Comparison of ENCODE assay signal across 10 mouse cellular contexts in the genomic region with DNA sequence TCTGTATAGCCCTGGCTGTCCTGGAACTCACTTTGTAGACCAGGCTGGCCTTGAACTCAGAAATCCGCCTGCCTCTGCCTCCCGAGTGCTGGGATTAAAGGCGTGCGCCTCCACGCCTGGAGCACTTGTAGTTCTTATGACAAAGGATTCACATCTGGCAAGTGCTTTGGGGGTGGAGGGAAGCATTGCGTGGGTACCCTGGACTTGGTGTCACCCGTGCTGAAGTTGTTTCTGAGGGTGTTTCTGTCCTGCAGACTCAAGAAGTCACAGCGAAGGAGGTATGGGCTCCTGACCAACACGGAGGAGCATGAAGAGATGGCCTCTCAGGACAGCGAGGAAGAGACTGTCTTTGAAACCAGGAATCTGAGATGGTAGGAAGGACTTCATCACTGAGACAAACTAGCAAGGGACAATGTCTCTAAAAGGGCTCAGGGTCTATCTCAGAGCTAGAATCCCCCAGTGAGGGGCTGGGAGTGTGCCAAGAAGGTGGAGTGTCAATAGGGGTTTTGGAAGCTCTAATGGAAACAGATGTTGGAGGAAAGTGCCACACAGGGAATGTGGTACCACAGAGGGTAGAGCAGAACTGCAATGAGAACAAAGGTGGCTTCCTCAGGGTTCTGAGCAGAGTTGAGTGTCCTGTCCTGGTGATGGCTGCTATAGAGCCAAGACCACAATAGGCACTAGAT. TPM values are rescaled to one million over a fixed set of nuclear protein-coding genes. Genes with fewer than 3 reads are reported as not detected.
A peak's percentile ranks its signal among the peaks of the same experiment; 100 is the strongest.
DNase-seq lines count a peak whose midpoint lies in the region; ATAC-seq and TF ChIP-seq lines count a peak whose summit lies in the region.
"Had no signal": no experiment of that assay in that cellular context is flagged by ENCODE, and none has a peak within 500 bp of the region (broad histone marks: within the 10 kb centered on the region; RNA-seq: fewer than 3 reads in every experiment).

No protein-coding gene starts in this region.

- ATAC-seq in hindbrain, embryonic 13.5 days (ENCODE audit: low FRiP score) = no peak
- no peak for ATAC-seq in hindbrain, embryonic 16.5 days
- ATAC-seq in megakaryocyte, adult 5-6 weeks (ENCODE audit: poor library complexity, severe bottlenecking) = no peak
- ATAC-seq in liver, embryonic 14.5 days (ENCODE audit: insufficient read depth) = no peak
- no peak for ATAC-seq in kidney, embryonic 16.5 days (ENCODE audit: low FRiP score, low TSS enrichment)

- H3K27me3 ChIP-seq in hindbrain, embryonic 13.5 days = no peaks in the 10 kb centered on the region
- no peaks in the 10 kb centered on the region for H3K27me3 ChIP-seq in hindbrain, embryonic 16.5 days (replicated peaks; ENCODE audit: control insufficient read depth, insufficient read depth, low read length)
- H3K27me3 ChIP-seq in megakaryocyte, embryonic 14.5 days (replicated peaks) = peaks cover 24% of the 10 kb centered on the region
- H3K27me3 ChIP-seq in liver, embryonic 14.5 days (ENCODE audit: control insufficient read depth, insufficient read depth, low read length) = peaks cover 8% of the 10 kb centered on the region
- H3K27me3 ChIP-seq in kidney, embryonic 16.5 days (ENCODE audit: insufficient read depth, low read length) = no peaks in the 10 kb centered on the region
- H3K27me3 ChIP-seq: limb, embryonic 12.5 days had no signal

- peak; percentile 62 for DNase-seq in cerebellum, adult 11-12 months
- DNase-seq in cerebellum, postnatal 10 days = no peak
- DNase-seq in liver, embryonic 14.5 days (ENCODE audit: low read depth in 3 of 3, low spot score in 3 of 3) = no peak
- DNase-seq: lung, postnatal 14 days had no signal

- TF ChIP-seq CTCF in liver, embryonic 14.5 days (IDR thresholded peaks at IDR 0.05; ENCODE audit: low read depth) = no peak

- H3K36me3 ChIP-seq in hindbrain, embryonic 13.5 days = peaks cover 33% of the 10 kb centered on the region
- peaks cover 25% of the 10 kb centered on the region for H3K36me3 ChIP-seq in hindbrain, embryonic 16.5 days (ENCODE audit: control insufficient read depth, insufficient read depth, low read length)
- H3K36me3 ChIP-seq in megakaryocyte, embryonic 14.5 days (replicated peaks; ENCODE audit: low read length) = peaks cover 39% of the 10 kb centered on the region
- peaks cover 19% of the 10 kb centered on the region for H3K36me3 ChIP-seq in liver, embryonic 14.5 days (replicated peaks; ENCODE audit: control insufficient read depth, insufficient read depth, low read depth)
- H3K36me3 ChIP-seq in kidney, embryonic 16.5 days (ENCODE audit: insufficient read depth, low read length) = peaks cover 26% of the 10 kb centered on the region

- no peaks in the 10 kb centered on the region for H3K9me3 ChIP-seq in hindbrain, embryonic 13.5 days
- H3K9me3 ChIP-seq in hindbrain, embryonic 16.5 days (ENCODE audit: control insufficient read depth, low read length) = no peaks in the 10 kb centered on the region
- no peaks in the 10 kb centered on the region for H3K9me3 ChIP-seq in megakaryocyte, embryonic 14.5 days
- H3K9me3 ChIP-seq in liver, embryonic 14.5 days (ENCODE audit: control insufficient read depth, low read length) = no peaks in the 10 kb centered on the region; the same call in 1 of the 2 replicates
- no peaks in the 10 kb centered on the region for H3K9me3 ChIP-seq in kidney, embryonic 16.5 days (ENCODE audit: low read length)
- H3K9me3 ChIP-seq: limb, embryonic 12.5 days had no signal

- H3K4me3 ChIP-seq in hindbrain, embryonic 13.5 days = no peak overlapping the region
- H3K4me3 ChIP-seq in hindbrain, embryonic 16.5 days (ENCODE audit: low read length) = no peak overlapping the region
- H3K4me3 ChIP-seq in megakaryocyte, embryonic 14.5 days (replicated peaks) = peak overlapping the region; percentile 31
- H3K4me3 ChIP-seq in liver, embryonic 14.5 days (ENCODE audit: insufficient read depth in 1 of 2, low read depth in 2 of 2, low read length in 2 of 2) = no peak overlapping the region
- H3K4me3 ChIP-seq in kidney, embryonic 16.5 days (ENCODE audit: low read length) = no peak overlapping the region

- 88% methylated on average over 10 of the region's 10 CpGs for WGBS in hindbrain, embryonic 13.5 days
- WGBS in hindbrain, embryonic 16.5 days = 88% methylated on average over 10 of the region's 10 CpGs
- WGBS in liver, embryonic 14.5 days (ENCODE audit: insufficient replicate concordance) = 80% methylated on average over 10 of the region's 10 CpGs
- 89% methylated on average over 10 of the region's 10 CpGs for WGBS in kidney, embryonic 16.5 days

- peaks cover 60% of the 10 kb centered on the region for H3K4me1 ChIP-seq in hindbrain, embryonic 13.5 days (replicated peaks)
- H3K4me1 ChIP-seq in hindbrain, embryonic 16.5 days (ENCODE audit: control insufficient read depth, insufficient read depth, low read depth, low read length) = peaks cover 27% of the 10 kb centered on the region
- H3K4me1 ChIP-seq in megakaryocyte, embryonic 14.5 days = peaks cover 67% of the 10 kb centered on the region
- peaks cover 5 to 7% of the 10 kb centered on the region in 2 experiments; a peak in 3 of 4 replicates for H3K4me1 ChIP-seq in liver, embryonic 14.5 days (replicated peaks; ENCODE audit: control insufficient read depth in 2 of 2, insufficient read depth in 2 of 2, low read length in 1 of 2)
- peaks cover 27% of the 10 kb centered on the region for H3K4me1 ChIP-seq in kidney, embryonic 16.5 days (ENCODE audit: insufficient read depth, low read length)

- no peak overlapping the region for H3K4me2 ChIP-seq in hindbrain, embryonic 13.5 days
- H3K4me2 ChIP-seq in hindbrain, embryonic 16.5 days (ENCODE audit: low read length) = no peak overlapping the region
- H3K4me2 ChIP-seq in liver, embryonic 14.5 days (ENCODE audit: low read depth) = peak overlapping the region; percentile 82; the same call in 1 of the 2 replicates
- H3K4me2 ChIP-seq in kidney, embryonic 16.5 days (replicated peaks; ENCODE audit: low read depth, low read length) = no peak overlapping the region

- H3K27ac ChIP-seq in hindbrain, embryonic 13.5 days = 0 out of 2 replicates have a peak overlapping the region, but pooled peaks have one; percentile 5
- H3K27ac ChIP-seq in hindbrain, embryonic 16.5 days (ENCODE audit: low read depth, low read length) = no peak overlapping the region
- no peak overlapping the region for H3K27ac ChIP-seq in liver, embryonic 14.5 days
- H3K27ac ChIP-seq in kidney, embryonic 16.5 days (ENCODE audit: low read length) = no peak overlapping the region

- TF ChIP-seq EP300 in liver, embryonic 14.5 days (IDR thresholded peaks at IDR 0.05; ENCODE audit: low read depth) = no peak

- H3K9ac ChIP-seq in hindbrain, embryonic 13.5 days = peak overlapping the region; percentile 43; the same call in 1 of the 2 replicates
- H3K9ac ChIP-seq in hindbrain, embryonic 16.5 days (ENCODE audit: low read depth, low read length) = no peak overlapping the region
- no peak overlapping the region for H3K9ac ChIP-seq in liver, embryonic 14.5 days (replicated peaks)
- no peak overlapping the region for H3K9ac ChIP-seq in kidney, embryonic 16.5 days (replicated peaks; ENCODE audit: low read length)
- H3K9ac ChIP-seq: limb, embryonic 12.5 days had no signal

RNA-seq across cellular contexts. Expression of gene 1600002K03Rik, which starts 1.4 kb away (rescaled TPM):
- polyA plus RNA-seq in hindbrain, embryonic 13.5 days (2015; fragmentation: Nextera tagmentation; extraction: Ambion mirVana) = 11.9 and 14.1 TPM in 2 replicates
- 9.4 and 10.1 TPM in 2 replicates for polyA plus RNA-seq in hindbrain, embryonic 16.5 days (2015; fragmentation: Nextera tagmentation; extraction: Ambion mirVana)
- 3.0 and 7.7 TPM in 2 replicates for polyA plus RNA-seq in megakaryocyte, embryonic 14.5 days (2012; ENCODE audit: insufficient read depth, low replicate concordance)
- total RNA-seq in megakaryocyte, adult 5-6 weeks (2015) = 19.3 and 21.0 TPM in 2 replicates
- 18.8 and 20.9 TPM in 2 replicates for total RNA-seq in megakaryocyte, adult 5-6 weeks (2017)
- 6.8 and 6.9 TPM in 2 replicates for polyA plus RNA-seq in liver, embryonic 14.5 days (2012; rRNA removed)
- polyA plus RNA-seq in liver, embryonic 14.5 days (2014; fragmentation: Nextera tagmentation; extraction: Ambion mirVana) = 10.6 and 13.2 TPM in 2 replicates
- polyA plus RNA-seq in kidney, embryonic 16.5 days (2015; fragmentation: Nextera tagmentation; extraction: Ambion mirVana) = 15.2 and 15.3 TPM in 2 replicates

RNA-seq across cellular contexts. Expression of gene Efna2, which starts 5.2 kb away (rescaled TPM):
- 18.8 and 21.4 TPM in 2 replicates for polyA plus RNA-seq in hindbrain, embryonic 13.5 days (2015; fragmentation: Nextera tagmentation; extraction: Ambion mirVana)
- 21.5 and 22.7 TPM in 2 replicates for polyA plus RNA-seq in hindbrain, embryonic 16.5 days (2015; fragmentation: Nextera tagmentation; extraction: Ambion mirVana)
- 0.79 and 1.6 TPM in 2 replicates for polyA plus RNA-seq in megakaryocyte, embryonic 14.5 days (2012; ENCODE audit: insufficient read depth, low replicate concordance)
- total RNA-seq in megakaryocyte, adult 5-6 weeks (2015) = 0.49 TPM in 1 of 2 replicates, not detected in the other
- total RNA-seq in megakaryocyte, adult 5-6 weeks (2017) = 0.12 TPM in 1 of 2 replicates, not detected in the other
- polyA plus RNA-seq in liver, embryonic 14.5 days (2012; rRNA removed) = 0.40 and 0.47 TPM in 2 replicates
- 0.51 and 0.52 TPM in 2 replicates for polyA plus RNA-seq in liver, embryonic 14.5 days (2014; fragmentation: Nextera tagmentation; extraction: Ambion mirVana)
- 11.0 and 11.8 TPM in 2 replicates for polyA plus RNA-seq in kidney, embryonic 16.5 days (2015; fragmentation: Nextera tagmentation; extraction: Ambion mirVana)

RNA-seq across cellular contexts. Expression of gene Cirbp, which starts 8.3 kb away (rescaled TPM):
- 364 and 409 TPM in 2 replicates for polyA plus RNA-seq in hindbrain, embryonic 13.5 days (2015; fragmentation: Nextera tagmentation; extraction: Ambion mirVana)
- 288 and 311 TPM in 2 replicates for polyA plus RNA-seq in hindbrain, embryonic 16.5 days (2015; fragmentation: Nextera tagmentation; extraction: Ambion mirVana)
- 27.7 and 39.5 TPM in 2 replicates for polyA plus RNA-seq in megakaryocyte, embryonic 14.5 days (2012; ENCODE audit: insufficient read depth, low replicate concordance)
- 11.7 and 13.8 TPM in 2 replicates for total RNA-seq in megakaryocyte, adult 5-6 weeks (2015)
- total RNA-seq in megakaryocyte, adult 5-6 weeks (2017) = 29.3 and 32.1 TPM in 2 replicates
- 19.4 and 19.8 TPM in 2 replicates for polyA plus RNA-seq in liver, embryonic 14.5 days (2012; rRNA removed)
- polyA plus RNA-seq in liver, embryonic 14.5 days (2014; fragmentation: Nextera tagmentation; extraction: Ambion mirVana) = 10.1 and 10.7 TPM in 2 replicates
- 96.2 and 101 TPM in 2 replicates for polyA plus RNA-seq in kidney, embryonic 16.5 days (2015; fragmentation: Nextera tagmentation; extraction: Ambion mirVana)

RNA-seq across cellular contexts. Expression of gene Midn, which starts 26.0 kb away (rescaled TPM):
- polyA plus RNA-seq in hindbrain, embryonic 13.5 days (2015; fragmentation: Nextera tagmentation; extraction: Ambion mirVana) = 32.4 and 34.7 TPM in 2 replicates
- polyA plus RNA-seq in hindbrain, embryonic 16.5 days (2015; fragmentation: Nextera tagmentation; extraction: Ambion mirVana) = 16.0 and 16.1 TPM in 2 replicates
- 171 and 203 TPM in 2 replicates for polyA plus RNA-seq in megakaryocyte, embryonic 14.5 days (2012; ENCODE audit: insufficient read depth, low replicate concordance)
- total RNA-seq in megakaryocyte, adult 5-6 weeks (2015) = 29.5 and 29.6 TPM in 2 replicates
- total RNA-seq in megakaryocyte, adult 5-6 weeks (2017) = 22.4 and 36.1 TPM in 2 replicates
- polyA plus RNA-seq in liver, embryonic 14.5 days (2012; rRNA removed) = 9.1 and 10.3 TPM in 2 replicates
- 5.1 and 5.7 TPM in 2 replicates for polyA plus RNA-seq in liver, embryonic 14.5 days (2014; fragmentation: Nextera tagmentation; extraction: Ambion mirVana)
- polyA plus RNA-seq in kidney, embryonic 16.5 days (2015; fragmentation: Nextera tagmentation; extraction: Ambion mirVana) = 15.9 and 16.8 TPM in 2 replicates

RNA-seq across cellular contexts. Expression of gene Cbarp, which starts 33.5 kb away (rescaled TPM):
- 57.4 and 59.2 TPM in 2 replicates for polyA plus RNA-seq in hindbrain, embryonic 13.5 days (2015; fragmentation: Nextera tagmentation; extraction: Ambion mirVana)
- 98.8 and 130 TPM in 2 replicates for polyA plus RNA-seq in hindbrain, embryonic 16.5 days (2015; fragmentation: Nextera tagmentation; extraction: Ambion mirVana)
- 4.8 and 11.7 TPM in 2 replicates for polyA plus RNA-seq in megakaryocyte, embryonic 14.5 days (2012; ENCODE audit: insufficient read depth, low replicate concordance)
- 1.6 and 2.2 TPM in 2 replicates for total RNA-seq in megakaryocyte, adult 5-6 weeks (2015)
- 1.4 TPM in 1 of 2 replicates, not detected in the other for total RNA-seq in megakaryocyte, adult 5-6 weeks (2017)
- 1.8 and 2.2 TPM in 2 replicates for polyA plus RNA-seq in liver, embryonic 14.5 days (2012; rRNA removed)
- polyA plus RNA-seq in liver, embryonic 14.5 days (2014; fragmentation: Nextera tagmentation; extraction: Ambion mirVana) = 0.42 and 1.1 TPM in 2 replicates
- polyA plus RNA-seq in kidney, embryonic 16.5 days (2015; fragmentation: Nextera tagmentation; extraction: Ambion mirVana) = 6.4 and 7.3 TPM in 2 replicates
